Mouse (Mus musculus): ENCODE measurements around the gene Irf4.

DNA sequence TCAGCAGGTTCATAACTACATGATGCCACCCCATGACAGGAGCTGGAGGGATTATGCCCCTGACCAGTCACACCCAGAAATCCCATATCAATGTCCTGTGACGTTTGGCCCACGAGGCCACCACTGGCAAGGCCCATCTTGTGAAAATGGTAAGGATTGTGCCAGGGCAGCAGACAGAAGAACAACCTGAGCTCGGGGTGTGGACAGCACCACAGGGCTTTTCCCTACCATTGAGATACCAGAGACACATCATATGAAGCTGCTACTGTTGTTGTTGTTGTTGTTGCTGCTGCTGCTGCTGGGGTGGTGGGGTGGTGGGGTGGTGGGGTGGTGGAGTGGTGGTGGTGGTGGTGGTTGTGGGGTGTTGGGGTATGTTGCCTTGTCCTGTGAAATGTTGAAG, 4.4 kb downstream of the Irf4 start:
- no peak for TF ChIP-seq POLR2A (IDR thresholded peaks at IDR 0.05; ENCODE audit: borderline replicate concordance, extremely low read depth, low read depth, low read length)
- no peak for TF ChIP-seq CTCF (IDR thresholded peaks at IDR 0.05; ENCODE audit: insufficient read depth, low read length)

All from lung, adult 2 months (tissue).